Mouse (Mus musculus) neural tube, embryonic 14.5 days (tissue): ENCODE measurements around the gene 1700001P01Rik. TPM values are rescaled to one million over a fixed set of nuclear protein-coding genes. Genes with fewer than 3 reads are reported as not detected.
"Not testable (repeated sequence)": the region's sequence is repeated elsewhere in the genome, so short reads cannot be mapped to it uniquely, and the experiment has no call there.

ENCODE experiments used
- ATAC-seq: fragments of 200-750 bp; cut with Nextera tagmentation; 2 replicates; pipeline ENCODE4 v1.8.0; 2017; ENCODE audit warnings: low read depth, mild to moderate bottlenecking, moderate TSS enrichment, moderate library complexity
- H3K27ac ChIP-seq: fragments of 300-500 bp; sonication (generic); 2 replicates; pipeline ENCODE4 v1.5.1; 2014; ENCODE audit warnings: low read depth, mild to moderate bottlenecking, control low read depth, low read length, moderate library complexity, mixed read lengths
- H3K27me3 ChIP-seq: fragments of 300-500 bp; sonication (generic); 2 replicates; pipeline ENCODE4 v1.6.1; 2014; ENCODE audit warnings: low read length; ENCODE audit not compliant: control insufficient read depth, insufficient read depth
- H3K36me3 ChIP-seq: fragments of 300-500 bp; sonication (generic); 2 replicates; pipeline ENCODE4 v1.6.1; 2014; ENCODE audit warnings: low read length, mixed read lengths; ENCODE audit not compliant: control insufficient read depth, insufficient read depth
- H3K4me1 ChIP-seq: fragments of 300-500 bp; sonication (generic); 2 replicates; pipeline ENCODE4 v1.6.1; 2014; ENCODE audit warnings: low read length; ENCODE audit not compliant: control insufficient read depth, insufficient read depth
- H3K4me2 ChIP-seq: fragments of 300-500 bp; sonication (generic); 2 replicates; pipeline ENCODE4 v1.6.1; 2014; ENCODE audit warnings: mild to moderate bottlenecking, low read depth, low read length, control low read depth
- H3K4me3 ChIP-seq: fragments of 300-500 bp; sonication (generic); 2 replicates; pipeline ENCODE4 v1.5.1; 2014; ENCODE audit warnings: low read depth, low read length, control low read depth, mixed read lengths
- H3K9ac ChIP-seq: fragments of 300-500 bp; sonication (generic); replicated peaks from 2 replicates; pipeline ENCODE4 v1.6.1; 2014; ENCODE audit warnings: low read depth, mild to moderate bottlenecking, control low read depth, low read length, mixed read lengths
- H3K9me3 ChIP-seq: fragments of 300-500 bp; sonication (generic); 2 replicates; pipeline ENCODE4 v1.6.1; 2016; ENCODE audit warnings: low read length; ENCODE audit not compliant: control insufficient read depth
- WGBS: fragments of 180-500 bp; shearing (Covaris S2); extraction: QIAGEN DNeasy Blood & Tissue Kit; methylation state at CpG from one replicate; pipeline ENCODE4 v1.1.7; 2014; 5-methylcytosine and 5-hydroxymethylcytosine counted together
- polyA plus RNA-seq: library from polyadenylated mRNA; unstranded; fragments of >200 nt; fragmentation: Nextera tagmentation; extraction: Ambion mirVana; gene quantifications from 2 replicates; pipeline ENCODE4 v1.2.1, GENCODE M21; 2014

1700001P01Rik gene
- polyA plus RNA-seq, 1 experiment from 2014 or later: 0.36 TPM

DNA sequence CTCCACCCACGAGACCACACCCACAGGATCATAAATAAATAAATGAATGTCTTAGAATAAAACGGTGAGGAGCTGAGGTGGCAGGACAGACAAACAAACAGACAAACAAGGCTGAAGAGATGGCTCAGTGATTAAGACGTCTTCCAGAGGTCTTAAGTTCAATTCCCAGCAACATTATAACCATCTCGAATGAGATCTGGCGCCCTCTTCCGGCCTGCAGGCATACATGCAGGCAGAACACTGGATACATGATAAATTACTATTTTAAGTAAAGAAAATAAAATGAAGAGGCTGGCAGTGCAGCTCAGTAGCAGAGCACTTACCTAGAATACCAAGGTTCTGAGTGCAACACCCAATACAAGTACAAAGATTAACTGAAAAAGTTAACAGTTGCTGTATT, 37.0 kb downstream of the 1700001P01Rik start:
- ATAC-seq: no peak
- peaks cover 17% of the 10 kb centered on the region for H3K4me1 ChIP-seq
- H3K36me3 ChIP-seq: no peaks in the 10 kb centered on the region
- no peak overlapping the region for H3K4me2 ChIP-seq
- no peaks in the 10 kb centered on the region for H3K9me3 ChIP-seq
- no peak overlapping the region for H3K4me3 ChIP-seq
- H3K27ac ChIP-seq: no peak overlapping the region
- H3K27me3 ChIP-seq: no peaks in the 10 kb centered on the region
- H3K9ac ChIP-seq: no peak overlapping the region
- WGBS: 62% methylated on average over 6 of the region's 6 CpGs

DNA sequence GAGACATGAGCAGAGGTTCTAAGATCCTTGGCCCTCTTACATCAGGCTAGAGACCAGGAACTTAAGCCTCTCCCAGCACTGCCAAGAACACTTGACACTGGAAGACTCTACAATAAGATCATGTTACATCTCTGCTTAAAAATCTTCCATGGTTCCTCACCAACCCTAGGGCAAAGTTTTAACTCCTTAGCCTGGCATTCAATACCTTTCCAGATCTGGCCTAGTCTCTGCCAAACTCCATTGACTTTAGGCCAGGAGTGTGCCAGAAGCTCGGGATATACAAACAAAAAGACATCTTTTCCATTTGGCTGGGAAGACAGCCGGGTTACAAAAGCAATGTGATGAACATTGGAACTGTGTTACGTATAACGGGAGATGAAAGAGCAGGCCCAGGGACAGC, 38.1 kb downstream of the 1700001P01Rik start:
- Histone ChIP-seq H3K9me3 (no peaks in the 10 kb centered on the region), H3K4me1 (peaks cover 7% of the 10 kb centered on the region; the same call in 1 of the 2 replicates), H3K4me3 (no peak overlapping the region), H3K27ac (no peak overlapping the region), H3K4me2 (no peak overlapping the region), H3K36me3 (no peaks in the 10 kb centered on the region), H3K9ac (no peak overlapping the region), H3K27me3 (no peaks in the 10 kb centered on the region)
- 78% methylated on average over 4 of the region's 4 CpGs for WGBS
- no peak for ATAC-seq

DNA sequence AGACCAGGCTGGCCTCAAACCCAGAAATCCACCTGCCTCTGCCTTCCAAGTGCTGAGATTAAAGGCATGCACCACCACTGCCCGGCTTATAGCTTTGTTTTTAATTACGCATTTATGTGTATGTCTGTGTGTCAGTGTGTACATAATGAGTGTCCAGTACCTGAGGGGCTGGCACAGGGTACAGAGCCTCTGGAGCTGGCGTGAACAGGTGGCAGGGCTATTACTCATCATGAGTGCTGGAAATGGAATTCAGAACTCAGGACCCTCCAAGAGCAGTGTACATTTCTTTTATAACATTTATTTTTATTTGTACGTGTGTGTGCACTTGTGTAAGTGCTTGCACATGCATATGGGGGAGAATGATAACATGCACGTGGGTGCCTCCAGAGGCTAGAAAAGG, 39.1 kb downstream of the 1700001P01Rik start:
- H3K36me3 ChIP-seq: peaks cover 1% of the 10 kb centered on the region; the same call in 1 of the 2 replicates
- no peaks in the 10 kb centered on the region for H3K4me1 ChIP-seq
- no peak overlapping the region for H3K27ac ChIP-seq
- H3K9me3 ChIP-seq: no peaks in the 10 kb centered on the region
- WGBS: 92% methylated on average over 5 of the region's 5 CpGs
- no peak for ATAC-seq
- H3K4me2 ChIP-seq: no peak overlapping the region
- no peak overlapping the region for H3K4me3 ChIP-seq
- H3K9ac ChIP-seq: no peak overlapping the region
- no peaks in the 10 kb centered on the region for H3K27me3 ChIP-seq

DNA sequence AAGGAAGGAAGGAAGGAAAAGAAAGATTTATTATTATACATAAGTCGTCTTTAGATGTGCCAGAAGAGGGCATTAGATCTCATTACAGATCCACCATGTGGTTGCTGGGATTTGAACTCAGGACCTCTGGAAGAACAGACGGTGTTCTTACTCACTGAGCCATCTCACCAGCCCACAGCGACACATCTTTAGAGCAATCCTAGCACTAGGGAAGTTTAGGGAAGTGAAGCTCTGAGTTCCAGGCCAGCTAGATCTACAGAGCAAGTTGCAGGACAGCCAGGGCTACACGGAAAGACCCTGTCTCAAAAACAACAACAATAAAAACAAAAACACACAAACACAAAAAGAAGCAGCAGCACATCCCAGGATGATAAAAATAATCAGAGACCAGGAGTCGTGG, 40.9 kb downstream of the 1700001P01Rik start:
- H3K4me1 ChIP-seq, H3K4me3 ChIP-seq, H3K9ac ChIP-seq, H3K27me3 ChIP-seq, H3K27ac ChIP-seq, H3K4me2 ChIP-seq, ATAC-seq, H3K9me3 ChIP-seq: not testable (repeated sequence)
- peaks cover 10% of the 10 kb centered on the region; the same call in 1 of the 2 replicates for H3K36me3 ChIP-seq
- WGBS: 84% methylated on average over 5 of the region's 5 CpGs

DNA sequence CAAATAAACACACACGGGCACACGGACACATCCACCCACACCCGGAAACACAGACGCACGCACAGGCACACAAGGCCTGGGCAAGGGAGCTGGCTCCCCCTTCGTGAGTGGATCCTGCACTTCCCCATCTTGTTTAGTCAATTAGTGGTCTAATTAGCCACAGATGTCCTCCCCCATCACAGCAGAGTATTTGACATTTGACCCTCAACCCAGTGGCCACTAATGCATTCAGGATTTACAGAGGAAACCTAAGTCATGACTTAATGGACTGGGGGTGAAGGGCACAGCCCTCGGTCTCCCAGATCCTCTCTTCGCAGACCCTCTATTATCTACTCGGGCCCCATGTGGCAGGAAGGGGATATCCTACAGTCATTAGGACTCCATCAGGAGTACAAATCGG, 42.0 kb downstream of the 1700001P01Rik start:
- H3K36me3 ChIP-seq: peaks cover 18% of the 10 kb centered on the region; the same call in 1 of the 2 replicates
- H3K4me1 ChIP-seq: no peaks in the 10 kb centered on the region
- H3K9ac ChIP-seq: no peak overlapping the region
- H3K4me2 ChIP-seq: no peak overlapping the region
- H3K27ac ChIP-seq: no peak overlapping the region
- no peaks in the 10 kb centered on the region for H3K9me3 ChIP-seq
- WGBS: 49% methylated on average over 10 of the region's 10 CpGs
- H3K4me3 ChIP-seq: no peak overlapping the region
- ATAC-seq: no peak
- H3K27me3 ChIP-seq: no peaks in the 10 kb centered on the region

DNA sequence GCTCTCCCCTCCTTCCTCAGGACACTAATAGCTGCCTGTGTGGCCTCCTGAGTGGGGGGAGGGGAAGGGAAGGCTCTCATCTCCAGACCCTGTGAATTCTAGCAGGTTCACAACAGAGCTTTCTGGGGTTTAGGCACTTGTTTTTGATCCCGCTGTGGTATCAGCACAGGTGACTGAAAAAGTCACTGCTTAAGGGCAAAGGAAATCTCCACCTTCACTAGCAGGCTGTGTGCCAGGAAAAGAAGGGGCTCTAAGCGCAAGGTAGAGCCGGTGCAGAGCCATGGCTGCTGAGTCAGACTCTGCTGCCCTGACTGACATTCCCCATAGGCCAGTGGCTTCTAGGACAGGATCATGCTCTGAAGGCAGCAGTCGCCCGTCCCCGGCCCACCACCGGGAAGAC, 47.0 kb downstream of the 1700001P01Rik start:
- ATAC-seq: no peak
- H3K36me3 ChIP-seq: peaks cover 49% of the 10 kb centered on the region; the same call in 1 of the 2 replicates
- 86% methylated on average over 7 of the region's 7 CpGs for WGBS
- no peaks in the 10 kb centered on the region for H3K4me1 ChIP-seq
- no peaks in the 10 kb centered on the region for H3K27me3 ChIP-seq
- H3K4me3 ChIP-seq: no peak overlapping the region
- H3K9me3 ChIP-seq: no peaks in the 10 kb centered on the region
- H3K9ac ChIP-seq: no peak overlapping the region
- no peak overlapping the region for H3K4me2 ChIP-seq
- H3K27ac ChIP-seq: no peak overlapping the region

DNA sequence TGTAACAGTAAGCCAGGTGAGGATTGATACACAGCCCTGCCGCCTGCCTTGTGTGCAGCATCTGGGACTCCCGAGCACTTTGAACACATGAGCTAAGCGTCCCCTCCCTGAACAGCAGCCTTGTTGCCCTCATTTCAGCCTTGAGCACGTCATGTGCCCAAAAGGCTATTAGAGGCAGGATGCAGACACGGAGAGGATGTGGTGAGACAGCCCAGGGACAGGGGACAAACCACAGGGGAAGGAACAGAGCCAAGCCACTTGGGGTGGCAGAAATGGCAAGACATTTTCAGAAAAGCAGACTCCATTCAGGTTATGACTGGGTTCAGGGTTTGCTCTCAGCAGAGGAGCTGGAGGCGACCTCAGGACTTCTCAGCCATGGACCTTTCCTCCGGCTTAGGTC, 47.4 kb downstream of the 1700001P01Rik start:
- Histone ChIP-seq H3K9me3 (no peaks in the 10 kb centered on the region), H3K27ac (no peak overlapping the region), H3K9ac (no peak overlapping the region), H3K36me3 (peaks cover 49% of the 10 kb centered on the region; the same call in 1 of the 2 replicates), H3K4me3 (no peak overlapping the region), H3K27me3 (no peaks in the 10 kb centered on the region), H3K4me1 (no peaks in the 10 kb centered on the region), H3K4me2 (no peak overlapping the region)
- no peak for ATAC-seq
- WGBS: 73% methylated on average over 7 of the region's 7 CpGs

DNA sequence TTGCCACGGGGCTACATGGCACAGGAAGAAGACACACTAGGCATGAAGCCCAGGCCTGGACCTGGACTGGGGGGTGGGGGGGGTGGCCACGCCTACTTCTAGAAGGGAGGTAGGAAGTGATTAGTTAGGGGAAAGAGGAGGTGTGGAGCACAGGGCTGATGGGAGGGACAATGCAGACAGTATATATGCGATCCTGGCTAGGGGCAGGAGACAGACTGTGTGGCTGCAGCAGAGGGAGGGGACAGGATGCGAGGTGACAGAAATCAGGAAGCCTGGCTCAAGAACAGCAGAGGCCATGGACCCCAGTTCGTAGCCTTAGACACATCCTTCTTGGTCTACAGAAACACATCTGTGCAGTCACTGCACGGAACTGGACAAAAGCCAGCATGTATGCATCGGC, 52.0 kb downstream of the 1700001P01Rik start:
- Histone ChIP-seq H3K4me2 (no peak overlapping the region), H3K27me3 (no peaks in the 10 kb centered on the region)
- 92% methylated on average over 7 of the region's 7 CpGs for WGBS

More for the DNA sequence above, 52.0 kb downstream of the 1700001P01Rik start:
- Histone ChIP-seq H3K9me3 (no peaks in the 10 kb centered on the region), H3K36me3 (peaks cover 63% of the 10 kb centered on the region), H3K9ac (no peak overlapping the region), H3K4me3 (no peak overlapping the region), H3K27ac (no peak overlapping the region), H3K4me1 (no peaks in the 10 kb centered on the region)
- no peak for ATAC-seq
